Mouse (Mus musculus) liver, postnatal 0 days (tissue): Measurements from ENCODE around the gene Lrrc4c.

Experiments
- CTCF ChIP-seq: sonication (generic); IDR thresholded peaks from 2 replicates; pipeline ENCODE4 v1.5.1; 2016; ENCODE audit warnings: antibody characterized with exemption, low read depth
- EP300 ChIP-seq: IDR thresholded peaks from 2 replicates; pipeline ENCODE4 v1.6.1; 2016; ENCODE audit warnings: antibody characterized with exemption, low read depth, mild to moderate bottlenecking

DNA sequence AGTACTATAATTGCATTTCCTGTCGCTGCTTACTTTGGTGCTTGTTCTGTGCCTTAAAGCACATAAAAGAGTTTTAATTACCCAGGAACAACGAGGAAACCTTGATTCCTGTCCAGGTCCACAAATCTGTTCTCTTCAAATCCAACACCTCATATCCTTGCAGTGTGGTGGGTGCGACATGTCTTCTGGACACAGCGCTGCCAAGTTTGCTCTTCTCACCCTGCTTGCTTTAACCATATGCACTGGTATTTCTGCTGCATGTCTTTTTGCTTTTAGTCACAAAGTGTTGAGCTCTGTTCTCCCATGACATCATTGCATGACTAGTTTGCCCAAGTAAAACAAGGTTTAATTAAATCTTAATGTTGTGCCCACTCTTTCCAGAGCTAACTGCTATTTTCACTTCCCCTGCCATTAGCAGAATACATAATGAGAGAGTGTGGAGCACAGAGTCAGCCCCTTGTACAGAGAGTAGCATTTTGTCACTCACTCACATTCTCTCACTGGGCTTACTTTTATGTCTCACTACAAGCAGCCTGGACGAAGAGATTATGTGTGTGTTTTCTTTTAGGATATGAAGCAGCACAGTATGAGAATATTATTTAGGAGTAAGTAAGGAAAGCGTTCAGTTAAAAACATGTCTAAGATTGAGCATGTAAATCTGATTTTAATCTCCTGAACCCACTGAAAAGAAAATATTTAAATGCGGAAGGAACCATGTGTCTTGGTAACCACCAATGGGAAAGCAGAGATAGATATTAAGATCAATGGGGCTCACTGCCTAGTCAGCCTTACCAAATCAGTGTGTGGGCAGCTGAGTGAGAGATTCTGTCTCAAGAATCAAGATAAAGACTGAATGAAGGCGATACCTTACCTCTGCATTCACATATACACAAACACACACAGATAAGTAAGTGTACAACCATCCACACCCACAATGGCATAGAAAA, 1096.7 kb downstream of the Lrrc4c start:
- TF ChIP-seq EP300 = no peak
- TF ChIP-seq CTCF = no peak
